Mouse (Mus musculus): Measurements from ENCODE around the gene Olfr361.
"Not testable (repeated sequence)": the region's sequence is repeated elsewhere in the genome, so short reads cannot be mapped to it uniquely, and the experiment has no call there.

Olfr361 gene

GRCm38 (mm10) chr2:37089190-37089589 lies at the start of gene Olfr361:
Gene Olfr361, minus strand, starts transcription at chr2:37089290.
- DNase-seq (ENCODE audit: low read depth, low spot score) = not testable (repeated sequence)

- no peak for DNase-seq (ENCODE audit: low read depth, low spot score)
These were observed 28.7 kb upstream of the Olfr361 start, which contains the start of gene Olfr362 for GRCm38 (mm10) chr2:37117810-37118209. Gene Olfr362, minus strand, starts transcription at chr2:37117910.

- DNase-seq (ENCODE audit: low read depth, low spot score) = no peak
These were observed 23.6 kb downstream of the Olfr361 start, which contains the start of gene Olfr360 for GRCm38 (mm10) chr2:37065446-37065845. Gene Olfr360, plus strand, starts transcription at chr2:37065746.
